Mouse (Mus musculus): ENCODE data around the gene Fam168b. TPM values are rescaled to one million over a fixed set of nuclear protein-coding genes. Genes with fewer than 3 reads are reported as not detected.

The Fam168b gene
- 237 and 250 TPM in 2 replicates for polyA plus RNA-seq (2012; rRNA removed)

DNA sequence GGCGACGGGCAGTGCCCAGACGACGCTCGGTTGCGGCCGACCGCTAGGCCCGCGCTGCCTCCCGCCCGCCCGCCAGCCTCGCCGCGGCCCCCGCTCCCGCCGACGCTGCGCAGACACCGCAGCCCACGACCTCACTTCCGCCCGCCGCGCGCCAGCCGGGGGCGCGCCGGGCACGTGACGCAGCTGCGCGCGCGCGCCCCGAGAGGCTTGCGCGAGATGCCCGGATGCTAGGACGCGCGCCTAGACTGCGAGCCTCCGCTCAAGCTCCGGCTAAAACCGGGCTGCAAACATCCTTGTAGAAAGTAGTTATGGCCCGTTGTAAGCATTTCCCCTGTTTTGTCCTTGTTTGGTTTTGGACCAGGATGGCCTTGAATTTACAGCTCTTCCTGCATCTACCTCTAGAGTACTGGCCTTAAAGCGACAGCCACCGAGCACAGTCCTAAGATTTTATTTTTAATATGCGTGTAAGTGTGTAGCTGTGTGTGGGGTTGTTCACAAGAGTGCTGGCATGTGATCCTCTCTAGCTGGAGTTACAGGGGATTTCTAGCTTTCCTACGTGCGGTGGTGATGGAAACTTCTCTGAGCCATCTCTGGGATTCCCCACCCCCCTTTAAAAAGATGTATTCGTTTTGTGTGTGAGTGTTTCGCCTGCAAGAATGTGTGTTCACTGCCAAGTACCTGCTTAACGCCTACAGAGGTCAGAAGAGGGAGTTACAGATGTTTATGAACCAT, at the start of gene Fam168b:
Gene Fam168b, minus strand, starts transcription at position 179 of the 732 bp plus-strand sequence.
- H3K4me3 ChIP-seq (ENCODE audit: insufficient read depth, low read length) = peak within 1 kb of the TSS; percentile 64
- peak within 1 kb of the TSS; percentile 93 for H3K27ac ChIP-seq (ENCODE audit: insufficient read depth, low read length)
- peak; percentile 86 for TF ChIP-seq POLR2A (IDR thresholded peaks at IDR 0.05; ENCODE audit: extremely low read depth, insufficient read depth, low read length)
- TF ChIP-seq CTCF (IDR thresholded peaks at IDR 0.05; ENCODE audit: extremely low read depth, insufficient read depth, low read length) = no peak
- H3K4me1 ChIP-seq (ENCODE audit: control insufficient read depth, insufficient read depth, low read length) = peaks cover 5% of the 10 kb centered on the region

DNA sequence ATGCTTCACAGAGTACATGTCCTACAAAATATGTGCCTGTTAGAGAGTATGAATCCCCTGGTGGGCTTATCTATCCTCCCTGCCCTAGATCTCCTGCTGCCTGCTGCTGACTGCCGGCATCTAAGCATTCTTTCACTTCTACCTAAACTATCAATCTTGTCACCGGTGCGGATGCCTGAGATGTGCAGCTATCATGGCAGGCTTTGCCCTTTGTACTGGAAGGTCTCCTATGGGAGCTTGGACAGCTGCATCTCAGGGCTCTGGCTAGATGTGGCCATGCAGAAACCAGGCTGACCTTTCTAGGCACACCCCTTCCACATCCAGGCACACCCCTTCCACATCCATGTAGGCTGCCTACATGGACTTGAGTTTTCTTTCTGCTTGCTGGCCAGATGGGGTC, 49.6 kb upstream of the Fam168b start:
- Histone ChIP-seq H3K27ac (ENCODE audit: insufficient read depth, low read length) (no peak overlapping the region), H3K4me3 (ENCODE audit: insufficient read depth, low read length) (no peak overlapping the region), H3K4me1 (ENCODE audit: control insufficient read depth, insufficient read depth, low read length) (no peaks in the 10 kb centered on the region)
- no peak for TF ChIP-seq CTCF (IDR thresholded peaks at IDR 0.05; ENCODE audit: extremely low read depth, insufficient read depth, low read length)
- TF ChIP-seq POLR2A (IDR thresholded peaks at IDR 0.05; ENCODE audit: extremely low read depth, insufficient read depth, low read length) = no peak

DNA sequence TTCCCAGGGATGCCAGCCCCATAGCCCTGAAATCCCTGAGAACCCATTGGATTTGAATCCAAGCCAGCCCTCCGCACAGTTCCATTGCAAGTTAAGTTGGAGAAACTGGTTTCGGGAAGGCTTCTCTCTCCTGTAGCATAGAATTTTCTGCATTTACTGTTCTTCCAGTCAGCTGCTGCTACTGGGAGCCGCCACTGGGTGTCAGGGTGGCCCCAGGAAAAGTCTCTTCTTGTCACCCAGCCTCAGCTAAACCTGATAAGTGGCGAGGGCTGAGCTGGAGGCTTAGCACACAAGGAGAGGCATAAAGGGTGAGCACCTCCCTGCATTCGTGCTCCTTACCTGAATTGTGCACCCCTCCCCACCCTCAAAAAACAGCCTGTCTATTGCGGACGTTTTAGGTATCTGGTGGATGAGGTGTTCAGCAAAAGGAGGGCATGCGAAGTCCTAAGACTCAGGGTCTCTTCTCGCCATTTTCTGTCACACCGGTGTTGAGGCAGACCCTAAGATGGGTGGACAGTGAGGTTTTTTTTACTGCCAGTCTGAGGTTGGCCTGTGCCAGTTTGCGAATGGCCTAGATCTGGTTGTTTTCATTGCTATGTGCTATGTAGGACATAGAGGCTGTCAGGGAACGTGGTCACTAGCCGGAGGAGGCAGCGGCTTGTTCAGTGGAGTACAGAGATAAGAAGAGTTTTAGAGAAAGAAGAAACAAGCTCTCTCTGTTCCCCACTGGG, 48.9 kb upstream of the Fam168b start:
- H3K4me1 ChIP-seq (ENCODE audit: control insufficient read depth, insufficient read depth, low read length) = no peaks in the 10 kb centered on the region

DNA sequence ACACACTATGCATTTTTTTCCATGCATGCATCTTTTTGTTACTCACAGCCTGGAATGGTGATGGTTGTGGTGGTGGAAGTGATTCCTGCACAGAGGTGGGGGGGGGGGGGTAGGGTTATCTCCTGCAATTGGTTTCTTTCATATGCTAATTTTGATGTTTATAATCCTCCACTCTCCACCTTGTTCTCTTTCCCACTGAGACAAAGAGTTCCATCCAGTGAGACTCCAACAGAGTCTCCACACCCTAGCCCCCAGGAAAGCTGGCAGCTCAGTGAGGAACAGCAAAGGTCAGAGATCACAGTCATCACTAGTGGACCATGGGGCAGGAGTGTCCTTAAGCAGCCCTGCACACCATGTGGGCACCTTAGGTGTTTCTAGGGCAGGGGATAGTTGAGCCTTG, 40.9 kb upstream of the Fam168b start:
- TF ChIP-seq CTCF (IDR thresholded peaks at IDR 0.05; ENCODE audit: extremely low read depth, insufficient read depth, low read length) (no peak), POLR2A (IDR thresholded peaks at IDR 0.05; ENCODE audit: extremely low read depth, insufficient read depth, low read length) (no peak)
- Histone ChIP-seq H3K4me1 (ENCODE audit: control insufficient read depth, insufficient read depth, low read length) (no peaks in the 10 kb centered on the region), H3K27ac (ENCODE audit: insufficient read depth, low read length) (no peak overlapping the region), H3K4me3 (ENCODE audit: insufficient read depth, low read length) (no peak overlapping the region)

More for the DNA sequence above, 48.9 kb upstream of the Fam168b start:
- H3K27ac ChIP-seq (ENCODE audit: insufficient read depth, low read length) = no peak overlapping the region
- peak; percentile 74 for TF ChIP-seq CTCF (IDR thresholded peaks at IDR 0.05; ENCODE audit: extremely low read depth, insufficient read depth, low read length)
- no peak for TF ChIP-seq POLR2A (IDR thresholded peaks at IDR 0.05; ENCODE audit: extremely low read depth, insufficient read depth, low read length)
- no peak overlapping the region for H3K4me3 ChIP-seq (ENCODE audit: insufficient read depth, low read length)

DNA sequence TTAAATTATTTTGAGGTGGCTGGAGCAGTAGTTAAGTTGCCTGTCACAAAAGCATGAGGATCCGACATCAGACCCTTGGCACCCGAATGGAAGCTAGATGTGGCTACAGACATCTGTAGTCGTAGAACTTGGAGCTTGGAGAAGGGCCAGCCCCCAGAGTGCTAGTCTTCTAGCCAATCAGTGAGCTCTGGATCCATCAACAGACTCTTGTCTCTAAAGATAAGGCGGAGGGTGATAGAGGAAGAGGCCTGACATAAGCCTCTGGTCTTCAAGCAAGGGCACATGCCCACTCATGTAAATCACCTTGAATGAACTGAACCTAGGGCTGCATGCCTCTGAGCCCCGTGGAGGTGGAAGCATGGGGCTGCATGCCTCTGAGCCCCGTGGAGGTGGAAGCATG, 36.7 kb upstream of the Fam168b start:
- H3K4me3 ChIP-seq (ENCODE audit: insufficient read depth, low read length) = no peak overlapping the region
- no peaks in the 10 kb centered on the region for H3K4me1 ChIP-seq (ENCODE audit: control insufficient read depth, insufficient read depth, low read length)
- H3K27ac ChIP-seq (ENCODE audit: insufficient read depth, low read length) = no peak overlapping the region
- TF ChIP-seq POLR2A (IDR thresholded peaks at IDR 0.05; ENCODE audit: extremely low read depth, insufficient read depth, low read length) (no peak), CTCF (IDR thresholded peaks at IDR 0.05; ENCODE audit: extremely low read depth, insufficient read depth, low read length) (no peak)

DNA sequence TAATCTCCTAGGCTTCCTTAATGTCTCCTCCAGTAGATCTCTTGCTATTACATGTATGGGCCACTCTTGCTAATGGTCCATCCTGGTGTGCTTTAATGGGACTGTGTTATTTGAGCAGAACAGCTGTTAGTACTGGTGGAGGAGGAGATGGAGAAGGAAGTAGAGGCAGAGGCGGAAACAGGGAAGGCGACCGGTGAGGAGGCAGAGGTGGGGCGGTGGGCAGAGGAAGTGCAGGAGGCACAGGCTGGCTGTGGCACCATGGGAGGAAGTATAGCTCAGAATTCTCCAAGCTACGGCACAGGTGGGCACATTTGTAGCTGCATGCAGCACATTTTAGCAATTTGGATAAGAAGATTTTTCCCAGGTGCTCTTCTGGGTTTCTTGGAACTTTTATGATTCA, 30.7 kb upstream of the Fam168b start:
- H3K4me3 ChIP-seq (ENCODE audit: insufficient read depth, low read length) = no peak overlapping the region
- no peak for TF ChIP-seq CTCF (IDR thresholded peaks at IDR 0.05; ENCODE audit: extremely low read depth, insufficient read depth, low read length)
- TF ChIP-seq POLR2A (IDR thresholded peaks at IDR 0.05; ENCODE audit: extremely low read depth, insufficient read depth, low read length) = no peak
- H3K4me1 ChIP-seq (ENCODE audit: control insufficient read depth, insufficient read depth, low read length) = peaks cover 2% of the 10 kb centered on the region; the same call in 1 of the 2 replicates
- no peak overlapping the region for H3K27ac ChIP-seq (ENCODE audit: insufficient read depth, low read length)

DNA sequence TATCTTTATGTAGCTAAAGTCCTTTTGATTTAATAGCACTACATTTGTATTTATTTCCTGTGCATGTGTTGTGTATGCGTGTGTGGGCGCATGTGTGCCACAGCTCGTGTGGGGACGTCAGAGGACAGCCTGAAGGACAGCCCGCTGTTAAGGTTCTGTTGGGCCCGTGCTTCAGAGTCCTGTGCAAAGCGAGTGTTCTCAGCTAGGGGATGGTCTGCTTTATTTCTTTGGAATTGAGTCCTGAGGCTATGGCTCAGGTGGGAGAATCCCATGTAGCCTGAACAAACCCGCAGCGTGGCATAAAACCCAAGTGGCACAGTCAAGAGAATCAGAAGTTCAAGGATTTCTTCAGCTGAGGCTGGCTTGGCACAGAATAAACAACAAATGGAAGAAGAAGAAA, 28.3 kb upstream of the Fam168b start:
- Histone ChIP-seq H3K4me3 (ENCODE audit: insufficient read depth, low read length) (no peak overlapping the region), H3K27ac (ENCODE audit: insufficient read depth, low read length) (no peak overlapping the region), H3K4me1 (ENCODE audit: control insufficient read depth, insufficient read depth, low read length) (peaks cover 2% of the 10 kb centered on the region; the same call in 1 of the 2 replicates)
- TF ChIP-seq POLR2A (IDR thresholded peaks at IDR 0.05; ENCODE audit: extremely low read depth, insufficient read depth, low read length) = no peak
- no peak for TF ChIP-seq CTCF (IDR thresholded peaks at IDR 0.05; ENCODE audit: extremely low read depth, insufficient read depth, low read length)

DNA sequence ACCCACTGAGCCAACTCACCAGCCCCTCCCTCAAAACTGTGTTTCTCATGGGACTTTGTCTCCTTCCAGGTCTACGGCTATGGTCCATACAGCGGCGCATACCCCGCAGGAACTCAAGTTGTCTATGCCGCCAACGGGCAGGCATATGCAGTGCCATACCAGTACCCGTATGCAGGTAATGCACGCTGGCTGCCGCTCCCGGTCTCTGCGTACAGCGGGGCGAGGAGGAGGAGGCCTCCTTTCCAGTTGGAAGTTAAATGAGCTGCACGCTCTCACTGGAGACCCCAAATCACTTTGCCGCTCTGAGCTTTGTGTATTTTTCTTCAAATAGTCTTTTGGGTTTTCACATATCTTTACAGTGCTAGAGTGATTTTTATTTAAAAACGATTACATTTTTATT, 26.4 kb upstream of the Fam168b start:
- no peak overlapping the region for H3K4me3 ChIP-seq (ENCODE audit: insufficient read depth, low read length)
- H3K4me1 ChIP-seq (ENCODE audit: control insufficient read depth, insufficient read depth, low read length) = peaks cover 2% of the 10 kb centered on the region; the same call in 1 of the 2 replicates
- no peak for TF ChIP-seq CTCF (IDR thresholded peaks at IDR 0.05; ENCODE audit: extremely low read depth, insufficient read depth, low read length)
- TF ChIP-seq POLR2A (IDR thresholded peaks at IDR 0.05; ENCODE audit: extremely low read depth, insufficient read depth, low read length) = no peak
- no peak overlapping the region for H3K27ac ChIP-seq (ENCODE audit: insufficient read depth, low read length)

DNA sequence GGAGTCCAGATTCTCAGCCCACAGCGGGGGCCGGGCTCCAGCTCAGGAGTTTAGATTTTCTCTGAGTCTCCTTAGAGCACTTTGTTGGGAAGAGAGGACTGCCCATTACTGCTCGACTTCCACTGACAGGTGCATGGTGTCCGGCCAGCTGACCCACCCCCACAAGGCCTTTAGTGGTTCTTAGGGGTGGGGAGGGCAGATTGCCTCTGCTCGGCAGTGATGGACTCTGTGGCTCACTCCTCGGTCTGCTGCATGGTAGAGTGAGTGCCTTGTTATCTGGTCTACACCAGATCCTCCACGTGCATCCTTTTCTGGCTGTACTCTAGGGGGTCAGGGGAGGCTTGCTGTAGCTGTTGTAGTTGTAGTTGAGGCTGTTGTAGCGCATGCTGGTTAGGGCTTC, 25.5 kb upstream of the Fam168b start:
- Histone ChIP-seq H3K4me1 (ENCODE audit: control insufficient read depth, insufficient read depth, low read length) (no peaks in the 10 kb centered on the region), H3K4me3 (ENCODE audit: insufficient read depth, low read length) (no peak overlapping the region), H3K27ac (ENCODE audit: insufficient read depth, low read length) (no peak overlapping the region)
- no peak for TF ChIP-seq POLR2A (IDR thresholded peaks at IDR 0.05; ENCODE audit: extremely low read depth, insufficient read depth, low read length)
- TF ChIP-seq CTCF (IDR thresholded peaks at IDR 0.05; ENCODE audit: extremely low read depth, insufficient read depth, low read length) = no peak

DNA sequence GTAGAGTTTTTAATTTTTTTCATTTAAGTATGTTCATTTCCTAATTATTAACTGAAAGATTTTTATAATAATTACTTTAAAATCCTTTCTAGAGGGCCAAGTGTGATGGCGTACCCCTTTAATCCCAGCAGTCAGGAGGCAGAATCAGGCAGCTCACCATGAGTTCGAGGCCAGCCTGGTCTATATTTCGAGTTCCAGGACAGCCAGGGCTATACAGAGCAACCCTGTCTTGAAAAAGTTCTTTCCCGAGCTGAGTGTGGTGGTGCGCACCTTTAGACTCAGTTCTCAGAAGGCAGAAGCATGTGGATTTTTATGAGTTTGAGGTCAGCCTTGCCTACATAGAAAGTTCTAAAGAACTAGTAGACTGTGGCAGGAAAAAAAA, 24.7 kb upstream of the Fam168b start:
- H3K27ac ChIP-seq (ENCODE audit: insufficient read depth, low read length) = no peak overlapping the region
- TF ChIP-seq POLR2A (IDR thresholded peaks at IDR 0.05; ENCODE audit: extremely low read depth, insufficient read depth, low read length) (no peak), CTCF (IDR thresholded peaks at IDR 0.05; ENCODE audit: extremely low read depth, insufficient read depth, low read length) (no peak)
- no peak overlapping the region for H3K4me3 ChIP-seq (ENCODE audit: insufficient read depth, low read length)
- no peaks in the 10 kb centered on the region for H3K4me1 ChIP-seq (ENCODE audit: control insufficient read depth, insufficient read depth, low read length)
